Mouse (Mus musculus) T-cell, adult 2 months (primary cell): ENCODE results near the gene Psg16.
"Not testable (repeated sequence)": the region's sequence is repeated elsewhere in the genome, so short reads cannot be mapped to it uniquely, and the experiment has no call there.

Experiments used
- DNase-seq: peaks from one replicate; pipeline ENCODE4 v3.0.0; 2022; ENCODE audit warnings: low spot score

Gene Psg16

DNA sequence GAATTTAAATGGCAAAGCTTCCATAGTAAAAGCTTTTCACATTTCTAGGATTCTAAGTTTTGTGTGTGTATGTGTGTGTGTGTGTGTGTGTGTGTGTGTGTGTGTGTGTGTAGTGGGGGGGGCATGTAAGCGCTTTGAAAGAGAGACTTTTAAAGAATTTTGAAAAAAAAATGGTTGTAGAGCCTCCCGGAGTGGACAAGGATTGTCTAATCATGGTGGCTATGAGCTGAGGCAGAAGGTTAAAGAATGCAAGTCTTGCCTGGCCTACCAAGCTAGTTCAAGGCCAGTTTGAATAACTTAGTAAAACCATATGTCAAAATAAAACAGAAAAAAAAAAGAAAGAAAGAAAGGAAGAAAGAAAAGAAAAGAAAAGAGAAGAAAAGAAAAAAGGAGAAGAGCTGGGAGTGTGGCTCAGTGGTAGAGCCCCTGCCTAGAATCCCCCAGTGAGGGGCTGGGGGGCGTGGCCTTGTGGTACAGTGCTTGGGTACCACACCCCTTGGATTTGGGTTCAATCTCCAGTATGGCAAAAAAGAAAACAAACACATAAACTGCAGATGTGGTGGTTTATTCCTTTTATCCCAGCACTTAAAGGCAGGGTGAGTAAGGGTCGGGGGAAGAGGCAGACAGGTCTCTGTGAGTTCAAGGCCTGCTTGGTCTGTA is 18.4 kb upstream of the Psg16 start:
- DNase-seq = no peak

DNA sequence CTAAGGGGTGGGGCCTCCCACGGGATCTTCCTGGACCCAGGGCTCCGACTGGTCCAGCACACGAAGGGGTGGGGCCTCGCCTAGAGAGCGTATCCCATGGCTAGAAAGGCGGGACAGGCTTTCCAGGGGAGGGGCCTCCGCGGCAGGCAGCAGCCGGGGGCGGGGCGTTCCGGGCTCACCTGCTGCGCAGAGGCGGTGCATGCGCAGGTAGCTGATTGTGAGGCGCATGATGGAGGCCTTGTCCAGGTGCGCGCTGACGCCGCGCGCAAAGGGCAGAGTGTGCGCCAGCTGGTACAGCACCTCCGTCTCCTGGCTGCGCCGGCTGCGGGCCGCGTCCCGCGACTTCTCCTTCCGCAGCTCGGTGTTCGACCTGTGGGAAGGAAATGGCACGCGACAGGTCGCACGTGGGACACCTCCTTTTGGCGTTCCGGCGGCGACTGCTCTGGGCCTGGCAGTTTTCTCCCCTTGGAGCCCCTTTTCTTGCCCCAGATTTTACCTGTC is 17.7 kb upstream of the Psg16 start:
- peak; percentile 61 for DNase-seq

DNA sequence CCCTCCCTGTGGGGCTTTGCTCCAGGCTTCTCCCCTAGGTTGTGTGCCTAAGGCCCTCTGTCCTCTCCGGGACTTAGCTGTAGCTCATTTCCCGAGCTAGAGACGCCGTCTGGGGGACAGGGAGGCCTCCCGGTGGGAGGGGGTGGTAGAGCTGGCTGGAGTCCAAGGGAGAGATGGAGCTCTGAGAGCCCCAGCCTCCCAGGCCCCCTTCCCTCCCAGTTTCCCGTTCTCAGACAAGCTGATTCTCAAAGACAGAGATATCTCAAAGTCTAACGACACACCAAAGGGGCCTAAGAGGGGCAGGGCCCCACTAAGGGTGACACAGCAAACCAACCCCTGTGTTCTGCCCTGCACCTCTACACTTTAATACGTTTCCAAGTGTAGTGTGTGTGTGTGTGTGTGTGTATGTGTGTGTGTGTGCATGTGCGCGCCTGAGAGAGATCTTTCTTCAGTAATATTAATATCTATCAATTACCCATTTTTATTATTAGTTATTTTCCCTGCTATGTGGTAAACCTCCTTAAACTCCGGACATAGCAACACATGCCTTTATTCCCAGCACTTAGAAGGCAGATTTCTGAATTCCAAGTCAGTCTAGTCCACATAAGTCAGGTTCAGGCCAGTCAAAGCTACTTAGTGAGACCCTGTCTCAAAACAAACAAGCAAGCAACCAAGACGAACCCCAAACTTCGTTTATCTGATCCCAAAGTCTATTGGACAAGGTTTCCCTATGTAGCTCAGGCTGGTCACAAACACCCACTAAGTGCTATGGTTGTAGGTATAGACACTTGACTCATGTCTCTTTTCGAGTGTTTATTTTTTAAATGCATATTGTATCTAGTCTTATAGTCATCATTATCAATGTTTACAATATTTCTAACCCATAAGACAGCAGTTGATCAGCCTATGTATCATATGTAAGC is 17.0 kb upstream of the Psg16 start:
- no peak for DNase-seq

DNA sequence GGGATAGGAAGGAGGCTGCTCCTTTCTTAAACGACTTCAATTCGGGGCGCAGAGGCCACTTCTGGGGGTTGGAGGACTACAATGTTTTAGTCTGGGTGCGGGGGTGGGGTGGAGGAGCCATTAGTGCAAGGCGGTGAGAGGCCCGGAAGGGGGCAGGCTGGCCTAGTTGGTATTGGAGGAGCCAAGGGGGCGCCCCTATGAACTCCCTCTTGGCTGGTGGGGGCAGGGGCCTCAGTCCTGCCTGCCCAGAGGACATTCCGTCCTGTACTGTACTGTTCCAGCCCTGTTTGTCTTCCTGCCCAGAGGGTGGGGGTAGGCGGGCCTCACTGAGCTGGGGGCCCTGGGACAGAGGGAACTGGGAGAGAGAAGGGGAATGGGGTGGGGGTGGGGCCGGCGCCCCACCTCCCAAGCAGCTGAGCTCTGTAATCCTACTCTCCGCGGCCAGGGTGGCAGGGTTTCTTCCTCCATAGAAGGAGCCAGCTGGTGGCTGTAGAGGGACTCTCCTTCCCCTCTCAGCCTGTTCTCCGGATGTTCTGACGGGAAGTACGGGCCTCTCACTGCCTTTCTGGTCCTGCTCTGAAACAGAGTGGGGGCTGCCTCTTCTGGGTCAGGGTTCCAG is 15.7 kb upstream of the Psg16 start:
- peak; percentile 12 for DNase-seq

DNA sequence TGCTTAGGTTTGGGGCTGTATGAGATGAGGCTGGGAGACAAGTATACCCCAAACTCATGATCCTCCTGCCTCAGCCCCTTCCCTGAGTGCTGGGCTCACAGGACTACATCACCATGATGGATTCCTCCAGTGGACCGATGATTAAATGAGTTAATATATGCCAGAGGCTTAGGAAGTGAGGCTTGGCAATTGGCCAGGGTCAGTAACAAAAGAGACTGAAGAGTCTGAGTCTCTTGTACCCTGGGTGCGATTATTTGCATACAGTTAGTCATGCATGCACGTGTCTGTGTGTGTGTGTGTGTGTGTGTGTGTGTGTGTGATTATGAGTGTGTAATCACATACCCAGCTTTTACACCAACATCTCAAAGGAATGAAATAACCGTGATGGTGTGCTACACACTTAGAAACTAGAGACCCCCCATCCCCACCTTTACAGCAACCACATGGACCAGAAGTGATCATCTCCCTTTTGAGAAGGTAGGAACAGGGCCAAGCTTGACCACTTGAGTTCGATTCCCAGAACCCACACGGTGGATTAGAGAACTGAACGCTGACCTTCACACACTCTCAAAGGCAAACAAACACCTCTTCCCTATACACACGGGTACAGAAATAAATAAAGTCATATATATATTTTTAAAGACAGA is 14.9 kb upstream of the Psg16 start:
- DNase-seq = no peak

DNA sequence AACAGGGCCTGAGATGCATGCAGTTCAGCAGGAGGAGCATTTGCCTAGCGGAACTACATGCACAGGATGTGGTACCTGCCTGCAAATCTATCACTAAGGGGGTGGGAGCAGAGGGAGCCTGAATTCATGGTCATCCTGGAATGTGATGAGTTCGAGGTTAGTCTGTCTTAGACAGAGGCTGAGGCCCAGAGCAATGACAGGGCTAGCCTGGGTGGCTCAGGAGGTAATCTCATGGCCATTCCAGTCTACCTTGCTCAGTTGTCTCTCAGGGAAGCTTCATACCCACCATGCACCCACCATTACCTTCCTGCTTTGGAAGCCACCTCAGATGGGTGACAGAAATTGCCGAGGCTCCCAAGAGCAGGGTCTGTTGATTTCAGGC is 14.4 kb upstream of the Psg16 start:
- no peak for DNase-seq

DNA sequence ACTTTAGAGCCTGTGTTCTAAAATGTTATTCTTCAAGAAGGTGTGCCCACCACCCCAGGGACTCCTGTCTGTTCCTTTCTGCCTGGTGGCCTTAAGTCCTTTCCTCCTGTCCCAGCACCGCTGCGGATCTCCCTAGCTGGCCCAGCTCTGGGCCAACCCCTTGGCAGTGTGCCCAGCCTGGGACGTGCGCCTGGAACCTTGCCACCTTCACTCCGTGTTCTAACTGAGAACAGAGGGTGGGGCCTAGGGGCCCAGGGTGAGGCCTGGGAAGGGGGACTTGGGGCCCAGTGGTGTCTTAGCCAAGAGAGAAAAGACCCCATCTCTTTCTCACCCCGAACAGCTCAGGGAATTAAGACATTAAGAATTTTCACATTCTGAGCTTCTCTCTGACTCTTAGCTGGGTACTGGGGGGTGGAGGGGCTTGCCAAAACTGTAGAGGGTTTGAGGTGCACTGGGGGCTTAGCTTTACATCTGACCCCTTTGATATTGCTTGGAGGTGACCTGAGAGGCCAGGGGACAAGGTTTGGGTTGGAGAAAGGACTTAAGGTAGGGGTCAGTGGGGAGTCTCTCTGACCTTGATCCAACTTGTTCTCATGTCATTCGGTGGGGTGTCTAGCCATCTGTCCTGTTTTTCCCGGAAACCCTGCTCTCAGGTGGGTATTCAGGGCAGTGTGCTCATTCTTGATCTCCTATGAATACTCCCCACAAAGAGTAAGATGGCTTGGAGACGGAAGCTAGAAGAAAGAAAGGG is 13.6 kb upstream of the Psg16 start:
- DNase-seq = no peak

DNA sequence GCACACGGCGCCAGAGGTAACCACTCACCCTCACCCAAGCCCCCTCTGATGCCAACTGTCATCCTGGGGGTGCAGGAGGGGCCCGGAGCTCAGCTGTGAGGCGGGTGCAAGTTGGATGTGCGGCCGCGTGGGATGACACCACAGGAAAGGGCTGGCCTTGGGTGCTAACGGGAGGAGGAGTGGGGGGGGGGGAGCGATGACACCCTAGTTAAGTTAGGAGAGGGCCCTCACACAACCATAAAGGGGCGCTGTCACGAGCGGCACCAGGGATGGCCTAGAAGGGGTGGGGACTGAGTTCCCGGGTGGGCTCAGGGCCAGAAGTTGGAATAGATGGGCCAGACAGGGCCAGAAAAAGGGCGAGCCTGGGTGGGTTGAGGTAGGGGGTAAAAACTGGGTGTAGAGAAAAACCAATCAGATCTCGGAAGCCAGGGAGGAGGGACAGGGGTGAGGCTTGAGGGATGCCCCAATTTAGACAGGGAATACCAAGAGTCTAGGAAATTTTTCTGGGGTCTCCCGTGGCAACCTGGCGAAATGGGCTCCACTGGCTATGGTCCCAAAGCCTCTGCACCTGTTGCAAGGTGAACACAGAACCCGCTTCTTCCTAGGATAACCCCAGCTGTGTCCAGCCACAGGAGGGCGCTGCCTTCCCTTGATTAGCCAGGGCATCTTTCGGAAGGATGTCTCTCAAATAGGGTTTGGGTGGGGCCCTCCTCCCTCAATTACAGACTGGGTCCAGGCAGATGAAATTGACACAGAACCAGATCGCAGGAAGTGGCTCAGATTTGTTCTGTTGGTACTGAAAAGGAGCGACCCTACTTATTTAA is 12.8 kb upstream of the Psg16 start:
- DNase-seq = no peak

DNA sequence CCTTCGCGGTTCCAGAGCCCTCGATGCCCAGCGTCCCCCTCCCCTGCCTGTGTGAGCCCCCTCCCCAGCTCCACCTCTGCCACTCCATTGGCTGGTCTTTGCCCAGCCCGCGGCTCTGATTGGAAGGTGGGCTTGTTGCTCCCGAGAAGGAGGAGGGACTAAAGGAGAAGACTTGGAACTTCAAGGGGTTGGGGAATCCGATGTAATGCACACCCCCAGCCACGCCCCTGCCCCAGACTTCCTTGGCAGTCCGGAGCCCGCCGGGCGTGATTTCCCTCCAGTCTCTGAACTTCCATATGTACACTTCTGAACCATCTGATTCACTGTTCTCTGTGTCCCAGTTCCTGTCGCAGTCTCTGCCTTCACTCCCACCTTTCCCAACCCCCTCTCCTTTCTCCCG is 11.5 kb upstream of the Psg16 start, which contains the start of gene Hif3a:
Gene Hif3a (minus strand): TSS at position 39 of the 400 bp plus-strand sequence.
- no peak for DNase-seq

DNA sequence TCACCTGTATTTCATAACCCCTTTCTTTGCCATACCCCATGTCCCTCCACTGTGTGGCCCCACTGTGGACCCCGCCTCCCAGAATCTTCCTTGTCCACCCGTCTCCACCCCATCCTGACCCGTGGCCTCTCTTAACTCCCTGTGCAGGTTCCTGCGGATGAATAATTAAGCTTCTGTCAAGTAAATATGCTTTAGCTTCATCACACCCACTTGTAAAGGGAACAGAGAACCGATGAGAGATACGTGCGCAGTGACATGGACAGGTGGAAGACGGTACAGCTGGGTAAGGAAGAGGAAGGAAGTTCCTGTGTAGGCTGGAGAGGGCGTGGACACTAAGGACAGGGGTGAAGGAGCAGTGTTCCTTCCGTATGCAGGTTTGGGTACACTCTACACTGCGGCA is 11.0 kb upstream of the Psg16 start:
- no peak for DNase-seq

DNA sequence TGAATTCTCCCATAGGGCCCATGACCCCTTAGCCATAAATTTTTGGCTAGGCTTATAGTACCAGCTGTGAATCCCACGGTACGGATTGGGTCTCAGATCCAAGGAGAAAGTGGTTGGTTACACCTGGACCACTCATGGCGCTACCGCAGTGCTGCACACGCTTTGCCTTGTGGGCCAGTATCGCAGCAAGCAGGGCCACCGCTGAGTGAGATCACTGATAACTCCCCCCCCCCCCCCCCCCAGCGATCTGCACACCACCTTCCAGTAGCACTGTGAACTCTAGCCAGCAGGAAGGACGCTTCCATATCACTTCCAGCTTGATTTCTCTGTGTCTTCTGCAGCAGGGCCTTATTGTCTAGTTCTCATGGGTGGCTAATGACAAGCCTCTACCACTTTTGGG is 8.2 kb upstream of the Psg16 start:
- no peak for DNase-seq

DNA sequence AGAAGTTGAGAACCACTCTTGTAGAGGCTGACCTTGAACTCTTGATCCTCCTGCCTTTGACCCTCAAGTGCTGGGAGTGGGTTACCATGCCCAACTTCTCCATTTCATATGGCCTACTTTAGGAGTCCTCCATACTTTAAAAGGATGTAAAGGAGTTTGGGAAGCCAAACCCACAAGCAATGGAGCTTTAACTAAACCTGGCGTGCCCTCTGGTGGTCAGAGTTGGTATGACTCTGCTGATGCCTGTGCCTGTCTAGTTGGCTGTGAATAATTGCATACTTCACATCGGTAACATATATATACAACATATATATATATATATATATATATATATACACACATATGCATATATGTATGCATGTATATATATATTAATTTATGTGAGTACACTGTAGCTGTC is 7.4 kb upstream of the Psg16 start:
- DNase-seq = peak; percentile 48

DNA sequence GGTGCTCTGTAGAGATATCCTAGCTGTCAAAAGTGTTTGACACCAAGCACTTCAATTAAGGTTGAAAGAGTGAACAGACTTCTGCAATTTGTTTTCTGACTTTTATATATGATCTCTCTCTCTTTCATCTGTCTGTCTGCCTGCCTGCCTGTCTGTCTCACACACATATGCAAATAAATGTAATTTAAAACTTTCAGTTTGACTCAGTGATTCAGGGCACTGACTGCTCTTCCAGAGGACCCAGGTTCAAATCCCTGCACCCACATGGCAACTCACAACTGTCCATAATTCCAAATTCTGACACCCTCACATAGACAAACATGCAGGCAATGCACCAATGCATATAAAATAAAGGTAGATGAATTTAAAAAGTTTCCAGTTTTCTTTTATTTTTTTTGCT is 6.8 kb upstream of the Psg16 start:
- DNase-seq = no peak

DNA sequence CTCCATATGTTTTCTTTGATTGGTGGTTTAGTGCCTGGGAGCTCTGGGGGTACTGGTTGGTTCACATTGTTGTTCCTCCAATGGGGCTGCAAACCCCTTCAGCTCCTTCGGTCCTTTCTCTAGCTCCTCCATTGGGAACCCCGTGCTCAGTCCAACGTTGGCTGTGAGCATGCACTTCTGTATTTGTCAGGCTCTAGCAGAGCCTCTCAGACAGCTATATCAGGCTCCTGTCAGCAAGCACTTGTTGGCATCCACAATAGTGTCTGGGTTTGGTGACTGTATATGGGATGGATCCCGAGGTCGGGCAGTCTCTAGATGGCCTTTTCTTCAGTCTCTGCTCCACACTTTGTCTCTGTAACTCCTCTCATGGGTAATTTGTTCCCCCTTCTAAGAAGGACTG is 6.2 kb upstream of the Psg16 start:
- DNase-seq = not testable (repeated sequence)

DNA sequence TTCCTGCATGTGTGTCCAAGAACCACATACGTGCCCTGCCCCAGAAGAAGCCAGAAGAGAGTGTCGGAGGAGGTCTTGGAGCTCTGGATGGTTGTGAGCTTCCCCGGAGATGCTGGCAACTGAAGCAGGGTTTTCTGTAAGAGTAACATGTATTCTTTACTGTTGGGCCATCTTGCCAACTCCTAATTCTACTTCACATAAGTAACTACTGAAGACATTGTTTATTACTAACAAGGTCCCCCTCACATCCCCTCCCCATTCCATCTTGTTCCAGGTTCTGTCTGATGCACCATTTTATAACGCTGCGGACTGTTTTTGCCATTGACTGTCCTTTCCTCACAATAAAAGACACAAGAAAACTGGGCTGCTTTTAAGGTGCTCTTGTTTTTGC is 332 bp upstream of the Psg16 start:
- DNase-seq = no peak

DNA sequence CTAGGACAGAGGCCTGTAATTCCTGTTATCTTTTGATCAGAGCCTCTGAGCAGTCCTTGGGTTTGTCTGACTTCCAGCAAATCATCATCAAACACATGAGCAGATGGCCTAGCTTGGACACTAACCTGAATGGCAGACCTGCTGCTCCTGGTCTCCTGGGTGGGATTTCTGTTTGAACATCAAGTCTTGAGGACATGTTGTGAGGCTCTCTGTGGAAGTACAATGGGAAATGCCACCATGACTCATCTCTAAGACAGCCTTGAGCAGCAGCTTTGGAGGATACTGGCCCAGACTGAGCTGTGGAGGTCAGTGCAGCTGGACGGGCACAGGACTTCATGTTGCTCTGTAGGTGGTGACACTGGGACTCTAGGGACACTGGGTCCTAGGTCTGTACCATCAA is 2.7 kb downstream of the Psg16 start:
- DNase-seq = no peak

DNA sequence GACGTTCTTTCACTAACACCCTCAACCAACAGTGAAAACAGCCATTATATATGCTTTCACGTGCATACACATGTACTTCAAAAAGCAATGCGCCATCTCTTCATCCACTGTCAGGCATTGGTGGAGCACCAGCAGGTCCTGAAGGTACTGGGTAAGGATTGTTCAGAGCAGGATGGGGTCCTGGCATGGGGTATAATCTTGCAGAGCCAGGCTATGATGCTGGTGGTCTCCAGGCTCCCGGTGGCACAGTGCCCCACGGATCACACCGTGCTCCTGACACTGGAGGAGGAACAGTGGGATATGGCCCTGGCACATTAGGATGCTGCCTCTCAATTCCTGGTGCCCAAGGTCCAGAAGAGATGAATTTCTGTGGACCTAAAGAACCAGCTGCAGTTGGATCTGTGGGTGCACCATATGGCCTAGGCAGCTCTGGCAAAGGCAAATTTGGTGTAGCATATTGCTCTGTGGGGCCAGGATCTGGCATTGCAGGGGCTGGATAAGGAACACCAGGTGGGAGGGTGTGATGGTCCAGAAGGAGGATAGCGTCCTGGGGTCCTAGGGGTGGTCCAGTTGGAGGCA is 4.3 kb downstream of the Psg16 start:
- DNase-seq = no peak

DNA sequence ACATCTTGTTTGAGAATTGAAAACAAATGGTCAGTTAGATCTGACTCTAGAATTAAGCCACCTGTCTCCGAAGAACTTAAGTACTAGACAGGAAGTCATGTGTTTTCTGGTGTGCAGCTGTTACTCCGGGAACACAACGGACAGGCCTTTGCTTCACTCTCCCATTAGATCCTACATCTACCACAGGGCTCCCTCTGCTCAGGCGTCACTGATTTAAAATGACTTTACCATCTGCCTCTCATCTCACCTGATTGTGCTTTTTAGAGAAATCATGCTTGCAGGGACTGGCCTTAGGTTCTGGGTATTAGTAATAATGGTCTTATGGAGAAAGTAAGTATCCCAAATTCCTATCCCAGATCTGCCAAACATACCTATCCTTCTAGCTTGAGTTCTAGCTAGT is 8.9 kb downstream of the Psg16 start:
- DNase-seq = no peak

DNA sequence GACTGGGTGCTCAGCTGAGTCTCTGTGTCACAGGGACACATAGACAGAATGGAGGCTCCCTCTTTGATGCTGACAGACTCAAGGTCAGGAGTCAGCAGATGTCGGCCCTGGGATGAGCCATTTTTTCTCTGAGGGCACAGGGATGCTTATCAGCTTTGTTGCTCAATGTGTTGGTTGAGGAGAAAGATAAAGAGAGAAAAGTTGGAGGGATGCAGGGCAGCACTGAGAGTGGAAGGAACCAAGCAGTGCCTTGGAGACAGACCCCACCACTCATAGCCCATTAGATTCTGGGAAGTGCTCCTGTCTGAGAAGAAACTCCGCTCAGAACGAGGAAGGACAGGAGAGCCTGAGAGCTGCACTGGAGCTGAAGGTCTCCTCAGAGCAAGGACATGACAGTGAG is 13.9 kb downstream of the Psg16 start:
- no peak for DNase-seq

DNA sequence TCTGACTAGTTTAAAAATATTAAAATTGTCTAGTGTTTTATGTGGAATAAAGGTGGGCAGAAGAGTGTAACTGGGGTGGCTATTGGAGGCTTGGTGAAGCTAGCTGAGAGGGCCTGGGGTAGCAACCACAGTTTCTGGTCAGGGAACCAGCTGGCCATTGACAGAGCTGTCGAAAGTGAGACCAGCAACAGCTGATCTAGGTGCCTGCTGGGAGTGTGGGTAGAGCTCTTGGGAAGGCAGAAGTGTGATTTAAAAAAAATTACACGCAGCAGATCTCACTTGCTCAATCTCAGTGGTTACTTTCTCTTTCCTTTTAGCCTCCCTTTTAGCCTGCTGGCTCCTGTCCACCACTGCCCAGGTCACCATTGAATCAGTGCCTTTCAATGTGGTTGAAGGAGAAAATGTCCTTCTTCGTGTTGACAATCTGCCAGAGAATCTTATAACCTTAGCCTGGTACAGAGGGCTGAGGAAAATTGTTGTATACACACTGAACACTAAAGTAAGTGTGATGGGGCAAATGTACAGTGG is 16.3 kb downstream of the Psg16 start:
- DNase-seq = no peak
